Mouse (Mus musculus) mesoderm, embryonic 11.5 days (tissue): ENCODE results near the gene Pwwp2b.

Source experiments
- DNase-seq: peaks from one replicate; pipeline ENCODE4 v3.0.0-alpha.2; 2012; ENCODE audit warnings: low read depth, low spot score

The Pwwp2b gene

GRCm38 (mm10) chr7:139296552-139297100 lies 48.3 kb downstream of the Pwwp2b start:
- peak; percentile 23 for DNase-seq

- DNase-seq, result peak; percentile 54
These were observed 50.2 kb downstream of the Pwwp2b start for GRCm38 (mm10) chr7:139298446-139298845.

DNA sequence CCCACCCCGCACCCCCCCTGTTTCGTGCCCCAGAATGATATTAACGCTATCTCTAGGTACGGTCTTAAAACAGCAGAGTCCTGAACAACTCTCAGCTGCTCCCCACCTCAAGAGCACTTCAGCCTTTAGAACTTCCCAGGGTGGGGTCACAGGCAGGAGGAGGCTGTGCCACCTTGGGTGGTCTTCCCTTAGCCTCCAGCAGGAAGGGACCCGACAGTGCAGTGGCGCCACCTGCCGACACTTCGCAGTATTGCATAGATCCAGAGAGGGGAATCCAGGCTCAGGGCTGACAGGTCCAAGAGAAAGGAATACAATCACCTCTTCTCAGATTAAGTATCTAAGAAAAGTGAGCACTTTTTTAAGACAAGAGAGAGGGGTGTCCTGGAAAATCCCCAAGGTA lies 51.1 kb downstream of the Pwwp2b start:
- peak; percentile 88 for DNase-seq

GRCm38 (mm10) chr7:139300423-139300822 lies 52.1 kb downstream of the Pwwp2b start:
- no peak for DNase-seq

GRCm38 (mm10) chr7:139301505-139301904 lies 53.2 kb downstream of the Pwwp2b start:
- DNase-seq, result no peak

DNA sequence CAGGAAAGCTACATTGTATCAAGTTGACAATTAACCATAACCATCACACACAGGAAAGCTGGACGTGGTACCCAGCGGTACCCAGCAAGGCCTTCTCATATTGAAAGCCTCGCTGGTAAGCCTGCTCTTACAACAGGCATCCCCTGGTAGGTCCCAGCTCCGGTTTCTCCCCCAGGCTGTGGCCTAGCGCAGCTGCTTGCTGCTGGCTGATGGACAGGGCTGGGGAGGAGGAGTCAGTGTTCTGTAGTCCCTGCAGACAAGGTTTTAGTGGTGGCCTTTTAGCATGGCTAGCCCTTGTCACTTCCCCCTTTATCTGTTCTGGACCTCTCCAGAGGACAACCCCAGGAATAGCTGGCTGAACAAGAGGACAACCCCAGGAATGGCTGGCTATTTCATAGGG lies 54.0 kb downstream of the Pwwp2b start:
- no peak for DNase-seq

DNA sequence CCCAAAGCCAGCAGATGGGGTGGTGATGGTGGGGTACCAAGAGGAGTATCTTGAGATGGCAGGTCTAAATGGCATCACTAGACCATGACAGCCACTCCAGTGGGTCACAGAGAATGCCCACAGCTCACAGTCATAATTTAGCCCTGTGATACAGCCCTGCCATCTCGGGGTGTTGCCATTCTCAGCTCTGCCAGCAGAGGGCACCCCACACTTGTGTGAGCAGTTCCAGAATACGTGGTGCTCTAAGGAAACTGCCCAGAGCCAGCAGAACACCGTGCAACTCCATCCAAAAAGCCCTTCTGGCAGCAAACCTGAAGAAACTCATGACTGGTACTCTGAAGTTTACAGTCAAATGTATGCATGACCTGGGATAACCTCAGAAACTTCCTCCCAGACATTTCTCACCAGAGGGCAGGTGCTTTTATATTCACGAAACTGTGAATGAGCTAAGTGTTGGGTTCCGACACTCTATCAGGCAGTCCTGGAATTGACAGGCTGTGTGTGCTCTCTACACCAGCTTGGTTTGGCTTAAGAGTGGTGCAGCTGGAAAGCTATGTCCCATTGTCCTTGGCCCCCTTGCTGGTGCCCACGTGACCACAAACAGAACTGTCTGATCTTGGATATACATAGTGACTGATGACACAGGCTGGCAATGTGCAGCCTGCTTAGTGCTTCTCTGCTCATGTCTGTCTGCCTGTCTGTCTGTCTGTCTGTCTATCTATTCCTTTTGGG lies 55.2 kb downstream of the Pwwp2b start:
- DNase-seq, result peak; percentile 87

- DNase-seq, result no peak
These were observed 56.0 kb downstream of the Pwwp2b start for GRCm38 (mm10) chr7:139304322-139304721.

DNA sequence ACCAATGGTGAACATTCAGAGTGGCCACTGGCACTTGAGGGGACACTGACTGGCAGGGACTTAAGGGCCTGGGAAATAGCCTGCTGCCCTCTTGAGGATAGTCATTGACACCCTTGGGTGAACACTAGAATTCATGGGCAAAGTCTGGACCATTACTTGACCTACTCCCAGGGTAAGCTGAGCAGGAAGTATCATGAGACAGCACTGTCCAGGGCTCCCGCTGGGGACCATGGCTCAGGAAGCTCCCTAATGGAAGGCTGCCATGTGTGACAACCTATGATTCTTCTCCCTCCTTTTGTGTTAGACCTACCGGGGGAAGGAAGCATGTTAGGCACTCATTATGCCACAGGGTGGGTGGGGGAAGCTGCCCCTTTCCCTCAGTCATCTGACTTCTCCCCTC lies 58.8 kb downstream of the Pwwp2b start:
- no peak for DNase-seq

GRCm38 (mm10) chr7:139308140-139308895 lies 60.0 kb downstream of the Pwwp2b start:
- DNase-seq, result no peak

GRCm38 (mm10) chr7:139309106-139309505 lies 60.8 kb downstream of the Pwwp2b start:
- peak; percentile 23 for DNase-seq

DNA sequence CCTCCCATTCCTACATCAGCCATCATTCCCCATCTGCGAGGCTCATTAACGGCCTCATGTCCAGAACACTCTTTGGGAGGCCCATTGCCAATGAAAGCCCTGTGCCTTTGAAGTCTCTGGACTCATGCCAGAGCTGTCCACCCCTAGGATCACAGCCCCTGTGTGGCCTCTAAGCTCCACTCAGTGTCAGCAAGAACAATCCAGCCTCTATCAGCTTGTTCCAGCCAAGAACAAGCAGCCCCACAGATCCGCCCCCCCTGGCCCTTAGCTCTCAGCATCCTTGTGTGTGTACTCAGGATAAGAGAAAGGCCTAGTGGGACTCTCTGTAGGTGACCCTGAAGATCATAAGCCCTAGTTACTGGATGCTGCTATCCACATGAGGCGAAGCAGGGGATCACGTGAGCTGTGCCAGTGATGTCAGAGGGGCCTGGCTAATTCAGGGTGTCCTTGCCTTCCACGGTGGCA lies 62.2 kb downstream of the Pwwp2b start:
- peak; percentile 64 for DNase-seq

GRCm38 (mm10) chr7:139312686-139313085 lies 64.4 kb downstream of the Pwwp2b start:
- DNase-seq, result no peak

GRCm38 (mm10) chr7:139313413-139313812 lies 65.1 kb downstream of the Pwwp2b start:
- no peak for DNase-seq

DNA sequence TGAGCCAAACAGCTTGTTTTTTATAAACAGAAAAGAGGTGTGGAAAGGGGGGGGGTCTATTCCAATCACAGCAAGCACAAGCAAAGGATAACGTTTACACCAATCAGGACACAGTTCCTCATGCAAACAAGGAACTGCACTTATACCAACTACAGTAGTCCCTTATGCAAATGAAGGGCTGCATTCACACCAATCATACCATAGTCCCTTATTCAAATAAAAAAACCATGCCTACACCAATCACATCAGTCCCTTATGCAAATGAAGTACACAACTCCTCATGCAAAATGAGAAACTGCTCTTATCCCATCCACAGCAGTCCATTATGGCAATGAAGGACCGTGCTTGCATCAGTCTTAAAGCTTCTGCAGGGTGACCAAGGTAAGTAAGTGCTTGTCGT lies 66.4 kb downstream of the Pwwp2b start:
- no peak for DNase-seq

DNA sequence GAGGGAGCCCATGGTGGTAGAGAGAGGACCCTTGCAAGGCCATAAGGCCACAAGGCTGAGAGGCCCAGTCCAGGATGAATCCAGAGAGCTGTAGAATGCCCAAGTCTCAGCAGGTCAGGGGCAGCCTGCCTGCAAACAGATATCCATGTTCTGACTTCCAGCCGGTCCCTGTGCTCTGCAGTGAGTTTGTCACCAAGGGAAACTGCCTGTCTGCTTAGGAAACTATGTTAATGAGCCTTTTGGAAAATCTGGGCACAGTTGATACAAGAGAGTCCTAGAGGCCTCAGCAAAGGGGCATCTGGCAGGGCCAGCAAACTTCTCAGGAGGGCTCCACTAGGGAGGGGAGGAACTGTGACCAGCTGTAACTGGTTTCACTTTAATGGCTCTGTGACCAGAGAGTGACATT lies 70.7 kb downstream of the Pwwp2b start:
- peak; percentile 60 for DNase-seq
